In the genomic region with DNA sequence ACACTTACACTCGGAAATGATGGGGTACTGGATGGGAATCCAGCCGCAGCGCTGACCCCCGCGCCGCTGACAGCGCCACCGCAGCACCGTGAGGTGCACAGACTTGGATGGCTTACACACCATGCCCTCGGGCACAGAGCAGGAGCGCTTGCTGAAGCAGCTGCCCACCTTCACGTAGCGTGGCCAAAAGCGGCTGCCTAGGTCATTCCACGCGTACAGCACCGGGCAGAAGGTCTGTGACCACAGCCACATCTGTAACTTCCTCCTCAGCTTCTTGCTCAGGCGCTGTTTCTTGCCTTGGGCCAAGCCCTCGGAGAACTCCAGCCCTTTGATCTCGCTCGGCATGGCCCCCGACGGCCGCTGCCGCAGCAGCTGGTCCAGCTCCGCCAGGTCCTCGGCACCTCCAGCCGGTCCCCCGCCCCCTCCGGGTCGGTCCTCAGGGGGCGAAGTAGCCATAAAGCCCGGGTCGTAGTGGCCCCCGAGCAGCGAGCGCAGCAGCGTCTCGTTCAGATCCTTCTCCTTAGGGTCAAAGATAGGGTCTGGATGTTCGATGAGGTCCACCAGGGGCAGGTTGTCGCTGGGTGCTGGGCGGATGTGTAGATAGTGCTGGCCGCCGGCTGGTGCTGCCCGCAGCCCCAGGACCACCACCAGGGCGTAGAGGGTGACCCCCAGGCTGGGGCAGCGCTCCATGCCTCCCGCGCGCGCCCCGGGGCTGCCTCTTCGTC, we compare ENCODE assay signal across 8 mouse cellular contexts. TPM values are rescaled to one million over a fixed set of nuclear protein-coding genes. Genes with fewer than 3 reads are reported as not detected.
A peak's percentile ranks its signal among the peaks of the same experiment; 100 is the strongest.
DNase-seq lines count a peak whose midpoint lies in the region; ATAC-seq and TF ChIP-seq lines count a peak whose summit lies in the region.

No protein-coding gene starts in this region.

- no peak for TF ChIP-seq POLR2A in limb, embryonic 14.5 days (IDR thresholded peaks at IDR 0.05; ENCODE audit: borderline replicate concordance, extremely low read depth, insufficient read depth, insufficient read length)

- 0% methylated on average over 21 of the region's 53 CpGs for WGBS in embryonic facial prominence, embryonic 14.5 days
- WGBS in hindbrain, embryonic 12.5 days: under 1% methylated on average over 46 of the region's 53 CpGs
- WGBS in limb, embryonic 14.5 days: under 1% methylated on average over 42 of the region's 53 CpGs
- WGBS in neural tube, embryonic 15.5 days: under 1% methylated on average over 53 of the region's 53 CpGs

- ATAC-seq in embryonic facial prominence, embryonic 14.5 days (ENCODE audit: low read depth): 0 out of 2 replicates have a peak, but pooled peaks have one; percentile 1
- ATAC-seq in hindbrain, embryonic 12.5 days (ENCODE audit: low FRiP score): no peak
- no peak for ATAC-seq in limb, embryonic 14.5 days (ENCODE audit: low FRiP score, low read depth)
- no peak for ATAC-seq in neural tube, embryonic 15.5 days (ENCODE audit: low FRiP score)
- no peak for ATAC-seq in activated CD4-positive, CD25-positive, alpha-beta regulatory T cell, adult 4 months

- no peaks in the 10 kb centered on the region for H3K9me3 ChIP-seq in ES-E14 (ENCODE audit: control insufficient read depth, insufficient read depth, low read depth, low read length)
- H3K9me3 ChIP-seq in embryonic facial prominence, embryonic 14.5 days (ENCODE audit: control insufficient read depth, low read length): peaks cover 5% of the 10 kb centered on the region
- H3K9me3 ChIP-seq in hindbrain, embryonic 12.5 days (replicated peaks): peaks cover 3% of the 10 kb centered on the region; the same call in 1 of the 2 replicates
- no peaks in the 10 kb centered on the region for H3K9me3 ChIP-seq in limb, embryonic 14.5 days (ENCODE audit: control insufficient read depth, low read length)
- no peaks in the 10 kb centered on the region for H3K9me3 ChIP-seq in neural tube, embryonic 15.5 days (replicated peaks)

- peak overlapping the region; percentile 71 for H3K9ac ChIP-seq in ES-E14 (ENCODE audit: insufficient read depth, low read depth, low read length, poor library complexity, severe bottlenecking)
- H3K9ac ChIP-seq in embryonic facial prominence, embryonic 14.5 days (ENCODE audit: low read depth, low read length): peak overlapping the region; percentile 67
- peak overlapping the region; percentile 75 for H3K9ac ChIP-seq in hindbrain, embryonic 12.5 days
- H3K9ac ChIP-seq in limb, embryonic 14.5 days (ENCODE audit: low read depth, low read length, severe bottlenecking): peak overlapping the region; percentile 65
- H3K9ac ChIP-seq in neural tube, embryonic 15.5 days (replicated peaks): peak overlapping the region; percentile 70

- H3K27ac ChIP-seq in ES-E14 (ENCODE audit: insufficient read depth, low read depth, low read length, poor library complexity, severe bottlenecking): no peak overlapping the region
- peak overlapping the region; percentile 83 for H3K27ac ChIP-seq in embryonic facial prominence, embryonic 14.5 days (replicated peaks; ENCODE audit: low read depth, low read length)
- H3K27ac ChIP-seq in hindbrain, embryonic 12.5 days: peak overlapping the region; percentile 90
- peak overlapping the region; percentile 81 for H3K27ac ChIP-seq in limb, embryonic 14.5 days (replicated peaks; ENCODE audit: low read depth, low read length)
- peak overlapping the region; percentile 90 for H3K27ac ChIP-seq in neural tube, embryonic 15.5 days (replicated peaks)

- H3K27me3 ChIP-seq in embryonic facial prominence, embryonic 14.5 days (replicated peaks; ENCODE audit: control insufficient read depth, insufficient read depth, low read length): peaks cover 21% of the 10 kb centered on the region
- peaks cover 7% of the 10 kb centered on the region for H3K27me3 ChIP-seq in hindbrain, embryonic 12.5 days
- peaks cover 23% of the 10 kb centered on the region for H3K27me3 ChIP-seq in limb, embryonic 14.5 days (ENCODE audit: control insufficient read depth, insufficient read depth, low read length)
- 0 out of 2 replicates have a peak, but pooled peaks cover 6% of the 10 kb centered on the region for H3K27me3 ChIP-seq in neural tube, embryonic 15.5 days (replicated peaks)

- H3K4me3 ChIP-seq in ES-E14 (ENCODE audit: insufficient read depth in 1 of 2, low read depth in 1 of 2, low read length in 2 of 2, poor library complexity in 1 of 2, severe bottlenecking in 1 of 2): peak overlapping the region; percentile 82 to 85
- H3K4me3 ChIP-seq in embryonic facial prominence, embryonic 14.5 days (ENCODE audit: low read depth, low read length): peak overlapping the region; percentile 74
- peak overlapping the region; percentile 70 for H3K4me3 ChIP-seq in hindbrain, embryonic 12.5 days
- peak overlapping the region; percentile 65 for H3K4me3 ChIP-seq in limb, embryonic 14.5 days (replicated peaks; ENCODE audit: low read length)
- H3K4me3 ChIP-seq in neural tube, embryonic 15.5 days (replicated peaks): peak overlapping the region; percentile 74

- in situ Hi-C loops in ES-E14 (cut with MboI; ENCODE audit: low sequenced_read_pairs in 2 of 2, unreplicated experiment in 2 of 2): loop anchor here (10.0 kb wide), 2 partner anchors 137 to 207 kb away; no protein-coding TSS in a partner anchor

- H3K4me1 ChIP-seq in ES-E14 (ENCODE audit: control insufficient read depth in 2 of 2, insufficient read depth in 2 of 2, low read length in 2 of 2, poor library complexity in 1 of 2): peaks cover 0 to 2% of the 10 kb centered on the region in 2 experiments; a peak in 1 of 4 replicates
- H3K4me1 ChIP-seq in embryonic facial prominence, embryonic 14.5 days (ENCODE audit: control insufficient read depth, insufficient read depth, low read length): peaks cover 15% of the 10 kb centered on the region
- peaks cover 25% of the 10 kb centered on the region for H3K4me1 ChIP-seq in hindbrain, embryonic 12.5 days
- peaks cover 19% of the 10 kb centered on the region for H3K4me1 ChIP-seq in limb, embryonic 14.5 days (ENCODE audit: control insufficient read depth, insufficient read depth, low read length)
- H3K4me1 ChIP-seq in neural tube, embryonic 15.5 days: peaks cover 38% of the 10 kb centered on the region

- H3K4me2 ChIP-seq in embryonic facial prominence, embryonic 14.5 days (ENCODE audit: low read depth, low read length): peak overlapping the region; percentile 90
- H3K4me2 ChIP-seq in hindbrain, embryonic 12.5 days (replicated peaks): peak overlapping the region; percentile 87
- peak overlapping the region; percentile 95 for H3K4me2 ChIP-seq in limb, embryonic 14.5 days (replicated peaks; ENCODE audit: low read depth, low read length, severe bottlenecking)
- peak overlapping the region; percentile 95 for H3K4me2 ChIP-seq in neural tube, embryonic 15.5 days

- peak; percentile 18 for DNase-seq in gastrocnemius, postnatal 14 days
- DNase-seq in gastrocnemius, adult 18-20 months (ENCODE audit: low spot score): no peak
- no peak for DNase-seq in ES-E14 (ENCODE audit: low read depth, low spot score)
- DNase-seq in embryonic facial prominence, embryonic 14.5 days (ENCODE audit: low spot score): no peak
- no peak for DNase-seq in limb, embryonic 14.5 days (ENCODE audit: low spot score)

- intact Hi-C loops in gastrocnemius, postnatal 14 days (cut with DNase I; ENCODE audit: low total_unique reads): loop anchor here (2.0 to 5.0 kb wide), 2 partner anchors 135 to 199 kb away; no protein-coding TSS in a partner anchor

- H3K36me3 ChIP-seq in ES-E14 (ENCODE audit: control insufficient read depth, insufficient read depth, low read length, poor library complexity, severe bottlenecking): no peaks in the 10 kb centered on the region
- no peaks in the 10 kb centered on the region for H3K36me3 ChIP-seq in embryonic facial prominence, embryonic 14.5 days (ENCODE audit: control insufficient read depth, insufficient read depth, low read length)
- no peaks in the 10 kb centered on the region for H3K36me3 ChIP-seq in hindbrain, embryonic 12.5 days
- H3K36me3 ChIP-seq in limb, embryonic 14.5 days (ENCODE audit: control insufficient read depth, insufficient read depth, low read length): no peaks in the 10 kb centered on the region
- no peaks in the 10 kb centered on the region for H3K36me3 ChIP-seq in neural tube, embryonic 15.5 days

TF ChIP-seq in ES-E14, 5 proteins besides CTCF, POLR2A, EP300 and RAD21:
- TF ChIP-seq MAFK (IDR thresholded peaks at IDR 0.05; ENCODE audit: insufficient read depth, low read depth, low read length) (no peak), CHD2 (IDR thresholded peaks at IDR 0.05; ENCODE audit: low read depth, low read length) (no peak), ZC3H11A (IDR thresholded peaks at IDR 0.05; ENCODE audit: borderline replicate concordance, low read depth, low read length) (no peak), HCFC1 (IDR thresholded peaks at IDR 0.05; ENCODE audit: borderline replicate concordance, insufficient read depth, low read length) (no peak), ZNF384 (IDR thresholded peaks at IDR 0.05; ENCODE audit: low read depth, low read length) (no peak)

RNA-seq across cellular contexts. Expression of gene Nog, which starts 0.6 kb away (rescaled TPM):
- 1 to 10 TPM; 1.4 to 1.7 TPM for total RNA-seq in gastrocnemius, postnatal 14 days (2021)
- total RNA-seq in gastrocnemius, adult 18-20 months (2021): 1 to 10 TPM; 1.9 to 2.6 TPM
- total RNA-seq in ES-E14 (2012; rRNA removed): 2.9 and 3.0 TPM in 2 replicates
- polyA plus RNA-seq in embryonic facial prominence, embryonic 14.5 days (2014; fragmentation: Nextera tagmentation; extraction: Ambion mirVana): 4.2 and 5.1 TPM in 2 replicates
- 7.7 and 9.8 TPM in 2 replicates for polyA plus RNA-seq in hindbrain, embryonic 12.5 days (2016; fragmentation: Nextera tagmentation; extraction: Ambion mirVana)
- 19.5 and 27.1 TPM in 2 replicates for polyA plus RNA-seq in limb, embryonic 14.5 days (2012; rRNA removed)
- 8.1 and 9.5 TPM in 2 replicates for polyA plus RNA-seq in limb, embryonic 14.5 days (2014; fragmentation: Nextera tagmentation; extraction: Ambion mirVana)
- 4.8 and 5.1 TPM in 2 replicates for polyA plus RNA-seq in neural tube, embryonic 15.5 days (2015; fragmentation: Nextera tagmentation; extraction: Ambion mirVana)
- not detected for polyA plus RNA-seq in activated CD4-positive, CD25-positive, alpha-beta regulatory T cell, adult 4 months (2017; shearing (Covaris generic))
